Mouse (Mus musculus) layer of hippocampus, adult 9-11 months (tissue): ENCODE data around the gene Rnf8.
"Not testable (repeated sequence)": the region's sequence is repeated elsewhere in the genome, so short reads cannot be mapped to it uniquely, and the experiment has no call there.

Experiments
- DNase-seq: peaks from one replicate; pipeline ENCODE4 v3.0.0; 2022

Rnf8 gene

GRCm38 (mm10) chr17:29614115-29615023 is at the start of gene Rnf8, which contains the start of gene Gm28043:
Gene Rnf8, plus strand, starts transcription at chr17:29614790.
Gene Gm28043, plus strand, starts transcription at chr17:29614876.
- DNase-seq, result peak; percentile 95

- no peak for DNase-seq
These were observed 49.1 kb upstream of the Rnf8 start for GRCm38 (mm10) chr17:29565521-29565920.

- DNase-seq, result no peak
These were observed 46.2 kb upstream of the Rnf8 start for GRCm38 (mm10) chr17:29568435-29568834.

- DNase-seq, result no peak
These were observed 44.8 kb upstream of the Rnf8 start for GRCm38 (mm10) chr17:29569831-29570230.

- DNase-seq, result no peak
These were observed 34.9 kb upstream of the Rnf8 start for GRCm38 (mm10) chr17:29579579-29580126.

- no peak for DNase-seq
These were observed 31.0 kb upstream of the Rnf8 start for GRCm38 (mm10) chr17:29583569-29583968.

GRCm38 (mm10) chr17:29584306-29584705 is 30.3 kb upstream of the Rnf8 start:
- DNase-seq, result no peak

GRCm38 (mm10) chr17:29584737-29585136 is 29.9 kb upstream of the Rnf8 start:
- peak; percentile 54 for DNase-seq

GRCm38 (mm10) chr17:29585446-29585845 is 29.1 kb upstream of the Rnf8 start:
- no peak for DNase-seq

GRCm38 (mm10) chr17:29586921-29587320 is 27.7 kb upstream of the Rnf8 start:
- DNase-seq, result no peak

GRCm38 (mm10) chr17:29589221-29589898 is 25.2 kb upstream of the Rnf8 start:
- DNase-seq, result no peak

- no peak for DNase-seq
These were observed 18.5 kb upstream of the Rnf8 start for GRCm38 (mm10) chr17:29595891-29596770.

- no peak for DNase-seq
These were observed 17.8 kb upstream of the Rnf8 start for GRCm38 (mm10) chr17:29596771-29597132.

- DNase-seq, result no peak
These were observed 15.5 kb upstream of the Rnf8 start for GRCm38 (mm10) chr17:29599051-29599450.

GRCm38 (mm10) chr17:29599537-29599936 is 15.1 kb upstream of the Rnf8 start:
- no peak for DNase-seq

GRCm38 (mm10) chr17:29601391-29601790 is 13.2 kb upstream of the Rnf8 start:
- no peak for DNase-seq

GRCm38 (mm10) chr17:29603283-29603682 is 11.3 kb upstream of the Rnf8 start:
- DNase-seq, result peak; percentile 50

GRCm38 (mm10) chr17:29613453-29613852 is 1.1 kb upstream of the Rnf8 start:
- not testable (repeated sequence) for DNase-seq

GRCm38 (mm10) chr17:29615024-29615551 is 498 bp downstream of the Rnf8 start:
- DNase-seq, result no peak

GRCm38 (mm10) chr17:29615616-29616015 is 1.0 kb downstream of the Rnf8 start:
- no peak for DNase-seq

GRCm38 (mm10) chr17:29619231-29619630 is 4.6 kb downstream of the Rnf8 start:
- no peak for DNase-seq

GRCm38 (mm10) chr17:29623488-29623887 is 8.9 kb downstream of the Rnf8 start:
- DNase-seq, result no peak
